In the genomic region with DNA sequence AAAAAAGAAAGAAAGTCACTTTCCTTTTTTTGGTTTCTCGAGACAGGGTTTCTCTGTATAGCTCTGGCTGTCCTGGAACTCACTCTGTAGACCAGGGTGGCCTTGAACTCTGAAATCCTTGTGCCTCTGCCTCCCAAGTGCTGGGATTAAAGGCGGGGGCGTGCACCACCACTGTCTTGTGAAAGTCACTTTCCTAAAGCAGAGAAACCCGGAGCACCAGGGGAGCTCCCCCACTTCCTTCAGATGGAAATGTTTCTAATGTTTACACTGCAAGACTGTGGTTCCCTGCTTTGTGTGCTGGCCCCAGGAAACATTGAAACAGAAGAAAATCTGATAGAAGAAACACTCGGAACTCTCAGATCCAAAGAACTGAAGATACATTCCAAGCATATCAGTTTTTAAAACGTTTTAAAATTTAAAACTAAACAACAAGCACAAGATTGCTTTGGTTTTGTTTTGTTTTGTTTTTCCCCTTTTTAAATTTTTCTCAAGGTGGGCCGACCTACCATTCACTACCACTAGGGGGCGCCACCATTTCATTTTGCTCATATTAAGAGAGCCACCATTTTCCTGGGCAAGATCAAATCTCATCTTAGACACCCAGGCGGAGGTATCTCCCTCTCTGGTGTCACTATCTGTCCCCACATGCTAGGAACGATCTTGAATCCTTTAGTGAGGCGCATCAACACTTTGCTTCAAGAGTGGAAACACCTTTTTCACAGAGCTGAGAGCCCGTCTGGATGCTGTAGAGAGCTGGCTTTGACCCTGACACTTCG, we compare ENCODE assay signal across 12 mouse cellular contexts. TPM values are rescaled to one million over a fixed set of nuclear protein-coding genes. Genes with fewer than 3 reads are reported as not detected.
DNase-seq lines count a peak whose midpoint lies in the region; ATAC-seq and TF ChIP-seq lines count a peak whose summit lies in the region.
"Had no signal": no experiment of that assay in that cellular context is flagged by ENCODE, and none has a peak within 500 bp of the region (broad histone marks: within the 10 kb centered on the region; RNA-seq: fewer than 3 reads in every experiment).

No protein-coding gene starts in this region.

- DNase-seq in left cerebral cortex, adult 2 months (ENCODE audit: extremely low spot score in 1 of 2, low spot score in 2 of 2), result no peak
- DNase-seq in left cerebral cortex, postnatal 25 days (ENCODE audit: low spot score in 2 of 2), result no peak
- peak; percentile 19 for DNase-seq in c-Kit-negative CD71-positive TER-119-positive erythroid progenitor cells, embryonic 14.5 days (ENCODE audit: low read depth, low spot score)
- no peak for DNase-seq in heart, postnatal 10 days
- DNase-seq in cerebellum, postnatal 36 days, result no peak
- no peak for DNase-seq in kidney, adult 11 months
- DNase-seq: lung, postnatal 14 days; right cerebral cortex, adult 18-20 months had no signal

- H3K27ac ChIP-seq in left cerebral cortex, adult 2 months, result no peak overlapping the region
- H3K27ac ChIP-seq: embryonic facial prominence, embryonic 10.5 days had no signal

- H3K27me3 ChIP-seq in E14TG2a.4 (ENCODE audit: insufficient read depth, low read length), result peaks cover 7% of the 10 kb centered on the region; the same call in 1 of the 2 replicates

- peak; percentile 54 for TF ChIP-seq CTCF in left cerebral cortex, adult 2 months (IDR thresholded peaks at IDR 0.05)
- TF ChIP-seq CTCF in E14TG2a.4 (conservative IDR thresholded peaks at IDR 0.05; ENCODE audit: low read length), result peak; percentile 93

- peaks cover 32% of the 10 kb centered on the region for H3K4me1 ChIP-seq in E14TG2a.4 (replicated peaks; ENCODE audit: low read depth, low read length)
- H3K4me1 ChIP-seq: embryonic facial prominence, embryonic 10.5 days had no signal

- ATAC-seq in megakaryocyte-erythroid progenitor cell, adult 5-6 weeks (replicated peaks; ENCODE audit: low FRiP score, low TSS enrichment, poor library complexity, severe bottlenecking), result peak; percentile 66
- ATAC-seq: intestine, embryonic 16.5 days had no signal

- H3K9me3 ChIP-seq in E14TG2a.4 (ENCODE audit: low read length), result no peaks in the 10 kb centered on the region
- H3K9me3 ChIP-seq: embryonic facial prominence, embryonic 10.5 days had no signal

- intact Hi-C loops in left cerebral cortex, adult 2 months (cut with DNase I), result no loop called here
- intact Hi-C loops in left cerebral cortex, postnatal 25 days (cut with DNase I), result no loop called here
- intact Hi-C loops in heart, postnatal 10 days (cut with DNase I), result no loop called here

- H3K36me3 ChIP-seq in E14TG2a.4 (ENCODE audit: insufficient read depth, low read length), result no peaks in the 10 kb centered on the region
- H3K36me3 ChIP-seq: embryonic facial prominence, embryonic 10.5 days had no signal

- no peak overlapping the region for H3K4me3 ChIP-seq in left cerebral cortex, adult 2 months
- no peak overlapping the region for H3K4me3 ChIP-seq in E14TG2a.4 (replicated peaks; ENCODE audit: low read length)
- H3K4me3 ChIP-seq: embryonic facial prominence, embryonic 10.5 days had no signal

RNA-seq across cellular contexts. Expression of gene Marc1, which starts 24.5 kb away (rescaled TPM):
- total RNA-seq in left cerebral cortex, adult 2 months (2021), result under 1 TPM in 1 of 2 experiments, not detected in 1; 0.26 TPM
- not detected for total RNA-seq in left cerebral cortex, postnatal 25 days (2021)
- total RNA-seq in megakaryocyte-erythroid progenitor cell, adult 5-6 weeks (2014; fragmentation: Nextera tagmentation), result not detected in 2 replicates
- not detected in 2 replicates for total RNA-seq in megakaryocyte-erythroid progenitor cell, adult 5-6 weeks (2017)
- not detected for total RNA-seq in heart, postnatal 10 days (2021)

RNA-seq across cellular contexts. Expression of gene Hlx, which starts 54.1 kb away (rescaled TPM):
- under 1 TPM; 0.30 to 0.84 TPM for total RNA-seq in left cerebral cortex, adult 2 months (2021)
- total RNA-seq in left cerebral cortex, postnatal 25 days (2021), result 1 to 10 TPM; 1.1 to 1.3 TPM
- 0.96 and 1.4 TPM in 2 replicates for total RNA-seq in megakaryocyte-erythroid progenitor cell, adult 5-6 weeks (2014; fragmentation: Nextera tagmentation)
- total RNA-seq in megakaryocyte-erythroid progenitor cell, adult 5-6 weeks (2017), result 1.7 TPM in 1 of 2 replicates, not detected in the other
- 10 to 100 TPM; 23.2 to 27.1 TPM for total RNA-seq in heart, postnatal 10 days (2021)

RNA-seq across cellular contexts. Expression of gene Marc2, which starts 59.7 kb away (rescaled TPM):
- total RNA-seq in left cerebral cortex, adult 2 months (2021), result 100 to 1,000 TPM; 167 to 177 TPM
- total RNA-seq in left cerebral cortex, postnatal 25 days (2021), result 100 to 1,000 TPM; 146 to 165 TPM
- total RNA-seq in megakaryocyte-erythroid progenitor cell, adult 5-6 weeks (2014; fragmentation: Nextera tagmentation), result 166 and 271 TPM in 2 replicates
- total RNA-seq in megakaryocyte-erythroid progenitor cell, adult 5-6 weeks (2017), result 101 and 114 TPM in 2 replicates
- 100 to 1,000 TPM; 151 to 155 TPM for total RNA-seq in heart, postnatal 10 days (2021)

Comparison
In these comparisons a context has a peak if more than half of its experiments do, and no peak if none do; other contexts are left out.
1. RNA of gene Hlx, which starts 54.1 kb away (total RNA-seq): 23.2 to 27.1 TPM in heart, postnatal 10 days; 0.96 to 1.7 TPM in megakaryocyte-erythroid progenitor cell, adult 5-6 weeks, 1.1 to 1.3 TPM in left cerebral cortex, postnatal 25 days and 0.30 to 0.84 TPM in left cerebral cortex, adult 2 months; every median in the first group is over 4 times any median in the second.